Mouse (Mus musculus): ENCODE data around the gene Bola2.
"Not testable (repeated sequence)": the region's sequence is repeated elsewhere in the genome, so short reads cannot be mapped to it uniquely, and the experiment has no call there.

The Bola2 gene

GRCm38 (mm10) chr7:126710266-126710665, 15.1 kb downstream of the Bola2 start:
- no peak for DNase-seq

- no peak for DNase-seq
Measured at GRCm38 (mm10) chr7:126711910-126712309, 16.7 kb downstream of the Bola2 start.

DNA sequence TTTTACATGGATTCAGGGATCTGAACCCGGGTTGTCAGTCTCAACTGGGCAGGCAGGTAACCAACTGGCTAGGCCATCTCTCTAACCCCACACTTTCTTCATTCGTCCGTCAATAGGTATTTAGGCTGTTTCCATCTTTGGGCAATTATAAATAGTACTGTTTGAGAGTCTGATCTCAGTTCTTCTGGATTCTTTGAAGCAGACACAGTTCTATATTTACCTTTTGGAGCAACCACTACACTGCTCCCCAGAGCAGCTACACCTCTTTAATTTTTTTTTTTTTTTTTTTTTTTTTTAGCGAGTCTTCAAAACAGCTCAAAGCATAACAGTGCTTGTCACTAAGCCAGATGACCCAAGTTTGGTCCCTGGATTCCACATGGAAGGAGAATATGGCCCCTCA, 20.5 kb downstream of the Bola2 start:
- DNase-seq, result no peak

GRCm38 (mm10) chr7:126717566-126717965, 22.4 kb downstream of the Bola2 start:
- DNase-seq, result no peak

GRCm38 (mm10) chr7:126718787-126719337, 23.7 kb downstream of the Bola2 start:
- DNase-seq, result no peak

DNA sequence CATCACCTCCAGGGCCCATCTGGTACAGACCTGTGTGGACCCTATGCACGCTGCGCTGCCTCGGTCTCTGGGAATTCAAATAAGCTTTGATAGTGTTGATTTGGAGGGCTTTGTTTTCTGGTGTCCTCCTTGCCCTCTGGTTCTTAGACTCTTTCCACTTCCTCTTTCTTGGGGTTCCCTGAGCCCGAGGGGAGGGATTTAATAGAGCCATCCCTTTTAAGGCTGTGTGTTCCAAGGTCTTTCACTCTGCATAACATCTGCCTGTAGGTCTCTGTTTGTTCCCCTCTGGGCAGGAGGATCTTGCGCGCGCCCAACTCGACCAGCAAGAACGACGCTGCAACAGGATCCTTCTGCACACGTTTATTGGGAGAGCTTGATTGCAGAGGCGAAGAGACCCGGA, 26.4 kb downstream of the Bola2 start:
- no peak for DNase-seq

DNA sequence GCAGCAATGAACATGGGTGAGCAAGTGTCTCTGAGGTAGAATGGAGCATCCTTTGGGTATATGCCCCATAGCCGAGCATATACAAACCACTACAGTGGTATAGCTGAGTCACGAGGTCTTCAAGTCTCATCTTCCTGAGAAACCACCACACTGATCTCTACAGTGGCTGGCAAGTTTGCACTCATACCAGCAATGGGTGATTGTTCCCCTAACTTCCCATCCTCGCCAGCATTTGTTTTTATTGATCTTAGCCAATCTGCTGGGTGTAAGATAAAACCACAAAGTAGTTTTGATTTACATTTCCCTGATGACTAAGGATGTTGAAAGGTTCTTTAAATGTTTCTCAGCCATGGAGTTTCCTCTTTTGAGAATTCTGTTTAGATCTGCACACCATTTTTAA, 29.9 kb downstream of the Bola2 start:
- DNase-seq, result no peak

DNA sequence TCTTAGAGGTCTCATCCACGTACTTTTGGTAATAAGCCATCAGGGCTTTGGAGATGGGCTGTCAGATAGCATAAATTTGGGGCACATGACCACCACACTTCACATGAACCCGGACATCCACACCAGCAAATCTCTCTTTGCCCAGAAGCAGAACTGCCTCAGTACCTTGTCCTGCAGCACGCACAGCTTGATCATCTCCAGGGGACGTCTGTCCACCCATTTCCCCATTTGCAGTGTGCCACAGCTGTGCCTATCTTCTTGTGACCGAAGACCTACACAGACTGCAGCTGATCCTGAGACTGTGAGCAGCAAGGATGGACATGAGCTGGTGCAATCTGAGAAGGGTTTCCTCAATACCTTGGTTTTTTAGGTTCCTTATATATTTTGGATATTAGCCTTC, 30.5 kb downstream of the Bola2 start:
- no peak for DNase-seq

GRCm38 (mm10) chr7:126730256-126730789, 35.1 kb downstream of the Bola2 start:
- not testable (repeated sequence) for DNase-seq

DNA sequence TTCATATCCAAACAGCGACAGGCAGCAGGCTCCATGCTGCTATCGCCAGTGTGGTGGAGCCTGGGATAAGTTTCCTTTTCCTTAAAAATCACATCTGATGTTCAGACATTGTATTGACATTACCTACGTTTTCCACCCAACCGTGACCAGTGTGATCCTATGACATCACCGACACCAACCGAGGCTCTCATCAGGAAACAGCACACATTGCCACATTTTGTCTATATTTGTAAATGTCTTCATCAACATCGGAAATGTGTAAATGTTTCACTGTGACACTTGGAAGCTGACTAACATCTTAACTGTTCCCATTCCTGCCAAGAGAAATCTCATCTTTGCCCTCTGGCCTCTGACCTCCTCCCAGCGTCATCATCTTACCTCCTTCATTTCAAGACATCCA, 40.9 kb downstream of the Bola2 start:
- DNase-seq, result no peak

DNA sequence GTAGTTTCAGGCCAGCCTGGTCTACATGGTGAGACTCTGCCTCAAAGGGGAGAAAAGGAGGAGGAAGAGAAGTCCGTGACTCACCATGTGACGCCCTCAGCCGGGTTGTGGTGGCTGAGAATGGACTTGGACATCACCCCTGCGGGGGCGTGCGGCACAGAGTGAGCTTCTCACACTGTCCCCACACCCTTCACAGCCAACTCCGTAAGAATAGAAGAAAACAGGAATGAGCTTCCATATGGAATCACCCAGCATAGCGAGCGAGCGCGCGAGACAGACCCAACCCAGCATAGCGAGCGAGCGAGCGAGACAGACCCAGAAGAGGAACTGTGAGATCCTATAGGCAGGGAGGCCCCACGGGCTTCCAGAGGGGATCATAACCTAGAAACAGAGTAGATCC, 44.4 kb downstream of the Bola2 start:
- DNase-seq, result no peak

DNA sequence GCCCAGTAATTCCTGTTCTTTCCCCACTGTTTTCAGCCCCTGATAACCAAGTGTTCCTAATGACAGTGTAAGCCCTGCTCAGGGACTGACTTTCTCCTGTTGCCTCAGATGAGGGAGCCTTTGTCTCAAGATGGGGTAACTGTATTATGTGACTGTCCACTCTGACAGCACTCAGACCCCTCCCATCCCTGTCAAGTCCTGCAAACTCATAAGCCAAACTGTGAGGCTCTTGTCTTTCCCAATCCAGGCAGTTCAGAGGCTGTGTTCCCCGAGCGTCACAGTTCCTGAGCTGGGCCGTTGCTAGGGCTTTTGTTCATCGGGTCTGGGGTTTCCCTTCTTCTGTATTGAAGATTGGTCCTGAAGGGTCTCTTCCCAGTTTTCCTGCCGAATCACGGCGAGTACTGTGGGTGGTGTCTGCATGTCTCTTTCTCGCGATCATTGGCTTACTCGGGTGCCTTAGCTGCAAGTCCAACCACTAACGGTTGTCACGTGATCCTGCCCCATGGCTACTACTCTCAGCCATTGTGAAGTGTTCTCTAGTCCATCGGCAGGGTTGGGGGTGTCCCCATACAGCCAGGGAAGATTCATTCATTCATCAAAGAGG, 45.0 kb downstream of the Bola2 start:
- DNase-seq, result no peak

- no peak for DNase-seq
Measured at GRCm38 (mm10) chr7:126740977-126741376, 45.8 kb downstream of the Bola2 start.

GRCm38 (mm10) chr7:126741452-126741851, 46.3 kb downstream of the Bola2 start:
- no peak for DNase-seq

DNA sequence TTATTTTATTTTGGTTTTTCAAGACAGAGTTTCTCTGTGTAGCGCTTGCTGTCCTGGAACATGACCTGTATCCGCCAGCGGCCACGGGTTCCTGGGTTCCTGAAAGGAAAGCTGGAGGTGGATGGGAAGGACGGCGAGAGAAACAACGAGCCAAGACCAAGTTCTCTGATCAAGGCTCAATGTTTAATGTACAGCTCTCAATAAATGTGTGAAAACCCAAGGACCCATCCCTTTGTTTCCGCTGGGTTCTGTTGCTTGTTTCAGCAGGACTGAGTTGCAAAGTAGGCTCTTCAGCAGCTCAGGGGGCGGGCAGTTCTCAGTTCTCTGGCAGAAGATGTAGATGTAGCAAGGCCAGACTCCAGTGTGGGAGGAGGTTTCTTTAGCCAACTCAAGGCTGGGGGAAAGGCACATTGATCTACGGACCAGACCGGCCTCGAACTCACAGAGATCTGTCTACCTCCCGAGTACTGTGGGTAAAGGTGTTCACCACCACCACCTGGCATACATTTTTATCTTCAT, 46.8 kb downstream of the Bola2 start:
- DNase-seq, result no peak

GRCm38 (mm10) chr7:126746066-126746465, 50.9 kb downstream of the Bola2 start:
- DNase-seq, result no peak

DNA sequence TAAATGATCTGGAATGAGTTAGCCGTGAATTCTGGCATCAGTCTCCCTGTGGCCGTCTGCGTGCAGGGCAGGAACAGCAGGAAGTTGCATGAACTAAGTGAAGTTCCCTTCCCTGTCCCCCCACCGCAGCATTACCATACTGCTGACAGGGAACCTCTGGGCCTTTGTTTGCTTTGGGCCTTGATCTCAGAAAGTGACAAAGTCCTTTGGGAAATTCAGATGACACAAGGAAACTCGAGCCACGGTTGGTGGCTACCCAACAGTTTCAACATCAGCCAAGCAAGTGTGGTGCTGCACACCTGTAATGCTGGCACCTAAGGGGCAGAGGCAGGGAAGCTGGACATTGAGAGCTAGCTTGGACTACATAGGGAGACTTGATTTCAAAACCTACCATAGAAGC, 51.6 kb downstream of the Bola2 start:
- DNase-seq, result no peak

- no peak for DNase-seq
Measured at GRCm38 (mm10) chr7:126748824-126749223, 53.6 kb downstream of the Bola2 start.

Data from kidney, postnatal 25 days (tissue).